Mouse (Mus musculus) embryonic fibroblast, embryonic 13.5 days (primary cell): ENCODE measurements around the gene Hspb11.

Experiments used
- CTCF ChIP-seq: IDR thresholded peaks from 2 replicates; pipeline ENCODE4 v1.5.1; 2011; ENCODE audit warnings: mild to moderate bottlenecking, control low read depth, low read length, moderate library complexity, borderline replicate concordance; ENCODE audit not compliant: insufficient read depth
- POLR2A ChIP-seq: IDR thresholded peaks from 2 replicates; pipeline ENCODE4 v1.6.1; 2011; ENCODE audit warnings: low read depth, mild to moderate bottlenecking, control low read depth, low read length, moderate library complexity

DNA sequence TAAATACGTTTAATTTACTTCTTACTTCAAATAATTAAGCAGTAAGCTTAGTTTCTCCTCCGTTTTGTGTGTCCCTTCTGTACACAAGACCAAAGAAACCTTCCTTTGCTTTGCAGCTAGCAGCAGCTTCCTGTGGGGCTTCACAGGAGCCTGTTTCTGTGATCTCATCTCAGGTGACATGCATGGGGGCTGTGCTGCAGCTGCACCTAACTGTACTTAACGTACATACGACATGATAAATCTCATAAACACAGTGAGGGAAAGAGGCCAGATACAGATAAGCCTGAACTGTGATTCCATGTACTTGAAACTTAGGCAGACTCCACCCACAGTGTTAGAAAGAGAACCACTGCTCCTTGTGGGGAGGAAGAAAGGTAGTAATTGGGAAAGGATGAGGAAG, 6.6 kb downstream of the Hspb11 start:
- TF ChIP-seq POLR2A (no peak), CTCF (no peak)
